Mouse (Mus musculus): ENCODE data around the gene Tmprss3.
A peak's percentile ranks its signal among the peaks of the same experiment; 100 is the strongest.

DNA sequence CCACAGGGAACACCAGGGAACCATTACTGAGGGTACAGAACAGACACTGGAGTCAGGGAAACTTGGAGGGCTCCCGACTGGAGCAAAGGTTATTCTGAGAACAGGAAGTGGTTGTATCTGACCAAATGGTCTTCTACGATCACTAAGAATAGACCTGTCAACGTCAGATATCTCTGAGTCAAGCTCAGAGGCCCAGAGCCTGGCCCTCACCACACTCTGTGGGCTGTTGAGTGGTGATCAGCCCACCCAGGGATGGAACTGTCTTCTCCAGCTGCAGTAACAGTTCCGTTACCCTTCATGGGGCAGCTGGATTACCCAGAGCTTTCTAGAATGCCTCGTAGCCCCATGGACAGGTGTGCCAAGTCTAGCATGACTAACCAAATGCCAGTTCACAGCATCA lies 46.5 kb upstream of the Tmprss3 start:
- no peak for TF ChIP-seq CTCF (IDR thresholded peaks at IDR 0.05; ENCODE audit: low read depth)
- peak; percentile 44; the same call in 1 of the 2 replicates for TF ChIP-seq EP300 (IDR thresholded peaks at IDR 0.05; ENCODE audit: low read depth)

All from liver, postnatal 0 days (tissue).